10 mouse cellular contexts compared by ENCODE assay signal in genomic region chr2:51436590-51436989, GRCm38 (mm10).
DNase-seq lines count a peak whose midpoint lies in the region; ATAC-seq and TF ChIP-seq lines count a peak whose summit lies in the region.
"Had no signal": no experiment of that assay in that cellular context is flagged by ENCODE, and none has a peak within 500 bp of the region (broad histone marks: within the 10 kb centered on the region; RNA-seq: fewer than 3 reads in every experiment).

No protein-coding gene starts in this region.

- no peak for DNase-seq in forebrain, postnatal 0 days
- DNase-seq in forebrain, embryonic 14.5 days (ENCODE audit: low spot score): no peak
- DNase-seq in retina, postnatal 1 day: peak; percentile 28
- no peak for DNase-seq in retina, embryonic 14.5 days (ENCODE audit: low spot score)
- peak; percentile 62 for DNase-seq in embryonic facial prominence, embryonic 10.5 days (ENCODE audit: low spot score)
- DNase-seq in gastrocnemius, postnatal 25 days: no peak

- no peaks in the 10 kb centered on the region for H3K4me1 ChIP-seq in forebrain, postnatal 0 days (ENCODE audit: insufficient read depth)
- H3K4me1 ChIP-seq in forebrain, embryonic 14.5 days (ENCODE audit: control insufficient read depth, insufficient read depth, low read length): no peaks in the 10 kb centered on the region
- H3K4me1 ChIP-seq in embryonic facial prominence, embryonic 10.5 days: peaks cover 6% of the 10 kb centered on the region; the same call in 1 of the 2 replicates
- H3K4me1 ChIP-seq in small intestine, adult 2 months (ENCODE audit: control insufficient read depth, insufficient read depth, insufficient read length, low read length): no peaks in the 10 kb centered on the region
- no peaks in the 10 kb centered on the region for H3K4me1 ChIP-seq in hindbrain, embryonic 13.5 days (replicated peaks)
- H3K4me1 ChIP-seq: heart, embryonic 15.5 days had no signal

- H3K36me3 ChIP-seq in forebrain, postnatal 0 days (ENCODE audit: insufficient read depth): no peaks in the 10 kb centered on the region
- H3K36me3 ChIP-seq in forebrain, embryonic 14.5 days (ENCODE audit: control insufficient read depth, insufficient read depth, low read length): no peaks in the 10 kb centered on the region
- no peaks in the 10 kb centered on the region for H3K36me3 ChIP-seq in embryonic facial prominence, embryonic 10.5 days (replicated peaks)
- no peaks in the 10 kb centered on the region for H3K36me3 ChIP-seq in small intestine, adult 2 months (ENCODE audit: control insufficient read depth, insufficient read depth, low read length)
- no peaks in the 10 kb centered on the region for H3K36me3 ChIP-seq in hindbrain, embryonic 13.5 days
- H3K36me3 ChIP-seq: heart, embryonic 15.5 days had no signal

- 53% methylated on average over 3 of the region's 3 CpGs for WGBS in forebrain, postnatal 0 days
- 45% methylated on average over 3 of the region's 3 CpGs for WGBS in forebrain, embryonic 14.5 days
- 41% methylated on average over 3 of the region's 3 CpGs for WGBS in embryonic facial prominence, embryonic 10.5 days
- WGBS in small intestine, adult 2 months: 42% methylated on average over 3 of the region's 3 CpGs
- WGBS in hindbrain, embryonic 13.5 days: 35% methylated on average over 3 of the region's 3 CpGs

- no peak for TF ChIP-seq POLR2A in small intestine, adult 2 months (IDR thresholded peaks at IDR 0.05; ENCODE audit: low read depth, low read length)

- no peak overlapping the region for H3K27ac ChIP-seq in forebrain, postnatal 0 days (ENCODE audit: low read depth, low read length)
- H3K27ac ChIP-seq in forebrain, embryonic 14.5 days (ENCODE audit: low read depth, low read length): no peak overlapping the region
- H3K27ac ChIP-seq in embryonic facial prominence, embryonic 10.5 days (replicated peaks): no peak overlapping the region
- no peak overlapping the region for H3K27ac ChIP-seq in small intestine, adult 2 months (ENCODE audit: insufficient read depth, low read depth, low read length)
- H3K27ac ChIP-seq in hindbrain, embryonic 13.5 days: no peak overlapping the region
- H3K27ac ChIP-seq: heart, embryonic 15.5 days; macrophage had no signal

- H3K9ac ChIP-seq in forebrain, postnatal 0 days: no peak overlapping the region
- H3K9ac ChIP-seq in forebrain, embryonic 14.5 days (ENCODE audit: low read length): no peak overlapping the region
- no peak overlapping the region for H3K9ac ChIP-seq in hindbrain, embryonic 13.5 days
- H3K9ac ChIP-seq: heart, embryonic 15.5 days had no signal

- H3K4me2 ChIP-seq in forebrain, postnatal 0 days (ENCODE audit: low read depth): no peak overlapping the region
- no peak overlapping the region for H3K4me2 ChIP-seq in forebrain, embryonic 14.5 days (ENCODE audit: low read length)
- no peak overlapping the region for H3K4me2 ChIP-seq in hindbrain, embryonic 13.5 days
- H3K4me2 ChIP-seq: heart, embryonic 15.5 days had no signal

- H3K9me3 ChIP-seq in forebrain, postnatal 0 days (ENCODE audit: low read length): no peaks in the 10 kb centered on the region
- H3K9me3 ChIP-seq in forebrain, embryonic 14.5 days (replicated peaks; ENCODE audit: control insufficient read depth, low read length): no peaks in the 10 kb centered on the region
- peaks cover 3% of the 10 kb centered on the region; the same call in 1 of the 2 replicates for H3K9me3 ChIP-seq in embryonic facial prominence, embryonic 10.5 days
- H3K9me3 ChIP-seq in hindbrain, embryonic 13.5 days: no peaks in the 10 kb centered on the region; the same call in 1 of the 2 replicates
- H3K9me3 ChIP-seq: heart, embryonic 15.5 days had no signal

- no peaks in the 10 kb centered on the region for H3K27me3 ChIP-seq in forebrain, postnatal 0 days (ENCODE audit: insufficient read depth, low read length)
- H3K27me3 ChIP-seq in forebrain, embryonic 14.5 days (replicated peaks; ENCODE audit: control insufficient read depth, insufficient read depth, low read length): no peaks in the 10 kb centered on the region
- H3K27me3 ChIP-seq in embryonic facial prominence, embryonic 10.5 days (replicated peaks; ENCODE audit: low read depth, poor library complexity, severe bottlenecking): no peaks in the 10 kb centered on the region
- no peaks in the 10 kb centered on the region for H3K27me3 ChIP-seq in small intestine, adult 2 months (ENCODE audit: control insufficient read depth, insufficient read depth, low read length)
- no peaks in the 10 kb centered on the region for H3K27me3 ChIP-seq in hindbrain, embryonic 13.5 days
- H3K27me3 ChIP-seq: heart, embryonic 15.5 days had no signal

- no peak overlapping the region for H3K4me3 ChIP-seq in forebrain, postnatal 0 days (ENCODE audit: low read depth, low read length)
- H3K4me3 ChIP-seq in forebrain, embryonic 14.5 days (ENCODE audit: low read depth, low read length): no peak overlapping the region
- H3K4me3 ChIP-seq in embryonic facial prominence, embryonic 10.5 days: no peak overlapping the region
- no peak overlapping the region for H3K4me3 ChIP-seq in small intestine, adult 2 months (ENCODE audit: low read depth, low read length)
- no peak overlapping the region for H3K4me3 ChIP-seq in hindbrain, embryonic 13.5 days
- H3K4me3 ChIP-seq: heart, embryonic 15.5 days had no signal

- ATAC-seq in forebrain, postnatal 0 days: no peak
- no peak for ATAC-seq in forebrain, embryonic 14.5 days
- ATAC-seq in hindbrain, embryonic 13.5 days (ENCODE audit: low FRiP score): no peak

- TF ChIP-seq CTCF in forebrain, postnatal 0 days (IDR thresholded peaks at IDR 0.05; ENCODE audit: low read depth): peak; percentile 59
- peak; percentile 74; the same call in 1 of the 2 replicates for TF ChIP-seq CTCF in small intestine, adult 2 months (IDR thresholded peaks at IDR 0.05; ENCODE audit: extremely low read depth, insufficient read length, insufficient replicate concordance, low read depth, low read length)

Comparison
In these comparisons a context has a peak if more than half of its experiments do, and no peak if none do; other contexts are left out.
1. DNase-seq: peak in retina, postnatal 1 day (single experiment) and embryonic facial prominence, embryonic 10.5 days (single experiment); none in forebrain, postnatal 0 days (single experiment), forebrain, embryonic 14.5 days (single experiment), retina, embryonic 14.5 days (single experiment) and gastrocnemius, postnatal 25 days (single experiment).